Mouse (Mus musculus) limb, embryonic 10.5 days (tissue): ENCODE measurements at regions not wholly inside any gene's neighbourhood (a gene's known extent, or its start where the extent isn't known, plus 50 kb on each side); places are given as distances from the start of the nearest gene placed in this dataset.
"Not testable (repeated sequence)": the region's sequence is repeated elsewhere in the genome, so short reads cannot be mapped to it uniquely, and the experiment has no call there.

Source experiments
- DNase-seq: peaks from one replicate; pipeline ENCODE4 v3.0.0-alpha.2; 2017; ENCODE audit warnings: low spot score
- H3K27ac ChIP-seq: fragments of 300-500 bp; sonication (generic); 2 replicates; pipeline ENCODE4 v1.5.1; 2016; ENCODE audit warnings: mild to moderate bottlenecking
- H3K27me3 ChIP-seq: fragments of 300-500 bp; sonication (generic); 2 replicates; pipeline ENCODE4 v1.6.1; 2016; ENCODE audit warnings: low read depth, mild to moderate bottlenecking; ENCODE audit not compliant: poor library complexity, severe bottlenecking
- H3K36me3 ChIP-seq: fragments of 300-500 bp; sonication (generic); 2 replicates; pipeline ENCODE4 v1.6.1; 2016; ENCODE audit warnings: mild to moderate bottlenecking, moderate library complexity
- H3K4me1 ChIP-seq: fragments of 300-500 bp; sonication (generic); 2 replicates; pipeline ENCODE4 v1.6.1; 2016
- H3K4me3 ChIP-seq: fragments of 300-500 bp; sonication (generic); 2 replicates; pipeline ENCODE4 v1.5.1; 2016; ENCODE audit warnings: mild to moderate bottlenecking, moderate library complexity
- H3K9me3 ChIP-seq: fragments of 300-500 bp; sonication (generic); replicated peaks from 2 replicates; pipeline ENCODE4 v1.6.1; 2016; ENCODE audit warnings: mild to moderate bottlenecking
- WGBS: fragments of 180-500 bp; shearing (Covaris S2); methylation state at CpG from one replicate; pipeline ENCODE4 v1.1.7; 2016; 5-methylcytosine and 5-hydroxymethylcytosine counted together

DNA sequence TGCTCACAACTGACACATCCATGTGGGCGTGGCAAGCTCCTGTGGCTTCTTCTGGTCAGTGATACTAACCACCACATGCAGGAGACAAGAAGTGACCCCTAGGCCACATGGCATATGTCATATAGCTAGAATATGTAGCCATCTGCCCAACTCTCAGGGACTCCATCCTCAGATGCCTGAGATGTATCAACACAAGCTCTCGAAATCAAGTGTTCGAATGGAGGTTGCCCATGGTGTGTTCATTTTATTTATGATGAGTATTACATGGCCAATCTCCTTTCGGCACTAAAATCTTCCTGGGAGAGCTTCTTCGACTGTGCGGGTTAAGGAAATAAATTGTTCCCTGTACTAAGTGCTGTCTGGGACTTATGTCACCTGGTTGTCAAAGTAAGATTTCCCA is 138.8 kb upstream of the Rtl1 start:
- Histone ChIP-seq H3K36me3 (peaks cover 90% of the 10 kb centered on the region), H3K4me3 (no peak overlapping the region), H3K4me1 (no peaks in the 10 kb centered on the region), H3K9me3 (no peaks in the 10 kb centered on the region), H3K27ac (no peak overlapping the region), H3K27me3 (no peaks in the 10 kb centered on the region)
- no peak for DNase-seq
- 96% methylated on average over 6 of the region's 6 CpGs for WGBS

DNA sequence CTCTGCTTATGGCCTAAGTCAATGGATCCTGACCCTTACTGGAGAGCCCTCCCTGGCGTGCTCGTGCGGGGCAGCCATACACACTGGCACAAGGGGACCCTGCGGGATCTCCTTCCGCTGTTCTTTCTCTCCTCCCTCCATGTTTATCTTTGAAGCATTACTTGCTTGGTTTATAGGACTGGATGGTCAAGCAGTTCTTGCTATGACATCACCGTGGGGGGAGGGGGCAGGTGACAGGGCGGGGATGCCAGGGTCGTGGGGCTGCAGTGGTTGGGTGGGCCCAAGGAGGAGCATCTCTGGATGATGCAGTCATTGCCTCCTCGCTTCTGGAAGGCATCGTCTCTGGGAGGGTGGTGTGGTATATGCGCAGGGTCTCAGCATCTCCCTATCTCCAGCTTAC is 142.4 kb upstream of the Rtl1 start:
- Histone ChIP-seq H3K27me3 (no peaks in the 10 kb centered on the region), H3K27ac (no peak overlapping the region), H3K9me3 (no peaks in the 10 kb centered on the region), H3K4me3 (no peak overlapping the region), H3K36me3 (peaks cover 76% of the 10 kb centered on the region), H3K4me1 (peaks cover 15% of the 10 kb centered on the region)
- 91% methylated on average over 11 of the region's 11 CpGs for WGBS
- DNase-seq = no peak

DNA sequence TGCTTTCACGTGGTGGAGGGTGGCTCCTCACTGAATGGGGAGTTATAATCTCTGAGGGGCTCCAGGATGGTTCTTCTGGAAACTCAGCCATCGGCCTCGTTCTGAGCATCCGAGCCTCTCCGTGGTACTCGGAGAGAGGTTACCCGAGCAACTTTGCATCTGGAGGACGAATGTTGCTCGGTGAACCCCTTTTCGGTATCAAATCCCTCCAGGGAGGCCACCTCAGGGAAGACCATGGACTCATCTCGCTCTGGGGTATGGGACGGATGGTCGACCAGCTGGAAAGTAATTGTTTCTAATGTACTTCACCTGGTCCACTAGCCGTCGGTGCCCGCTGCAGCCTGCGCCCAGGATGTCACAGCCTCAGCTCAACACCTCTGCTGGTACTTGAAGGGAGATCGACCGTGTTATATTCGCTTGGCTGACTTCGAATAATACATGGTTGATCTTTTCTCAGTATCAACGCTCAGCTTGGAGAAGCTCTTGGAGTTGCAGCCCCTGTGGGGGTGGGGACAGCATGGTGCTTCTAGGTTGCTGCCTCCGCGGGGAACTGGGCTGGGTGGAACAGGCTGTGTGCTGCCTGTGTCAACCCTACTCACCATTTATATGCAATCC is 143.0 kb upstream of the Rtl1 start:
- Histone ChIP-seq H3K9me3 (no peaks in the 10 kb centered on the region), H3K27me3 (no peaks in the 10 kb centered on the region), H3K36me3 (peaks cover 76% of the 10 kb centered on the region), H3K4me3 (no peak overlapping the region), H3K4me1 (peaks cover 22% of the 10 kb centered on the region), H3K27ac (no peak overlapping the region)
- DNase-seq = no peak
- 94% methylated on average over 24 of the region's 24 CpGs for WGBS

DNA sequence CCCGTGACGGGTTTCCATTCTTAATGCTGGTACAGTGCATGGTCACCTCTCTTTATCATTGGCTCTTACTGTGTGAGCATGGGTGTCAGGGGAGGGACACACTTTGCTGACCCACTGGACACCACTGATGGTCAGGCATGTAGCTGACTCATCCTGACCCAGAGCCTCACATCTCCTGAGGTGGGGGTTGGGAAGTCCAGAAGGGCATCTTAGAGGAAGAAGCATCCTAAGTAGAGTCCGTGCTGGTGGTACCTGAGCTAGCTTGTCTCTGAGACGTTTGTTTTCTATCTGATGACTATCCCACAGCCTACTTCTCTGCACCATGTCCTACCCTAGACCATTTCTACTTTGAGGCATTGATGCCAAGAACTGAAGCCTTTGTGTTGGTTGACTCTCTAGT is 144.1 kb upstream of the Rtl1 start:
- no peaks in the 10 kb centered on the region for H3K9me3 ChIP-seq
- peaks cover 32% of the 10 kb centered on the region for H3K4me1 ChIP-seq
- no peaks in the 10 kb centered on the region for H3K27me3 ChIP-seq
- no peak overlapping the region for H3K4me3 ChIP-seq
- DNase-seq = no peak
- WGBS = 95% methylated on average over 4 of the region's 4 CpGs
- H3K27ac ChIP-seq = no peak overlapping the region
- peaks cover 70% of the 10 kb centered on the region for H3K36me3 ChIP-seq

DNA sequence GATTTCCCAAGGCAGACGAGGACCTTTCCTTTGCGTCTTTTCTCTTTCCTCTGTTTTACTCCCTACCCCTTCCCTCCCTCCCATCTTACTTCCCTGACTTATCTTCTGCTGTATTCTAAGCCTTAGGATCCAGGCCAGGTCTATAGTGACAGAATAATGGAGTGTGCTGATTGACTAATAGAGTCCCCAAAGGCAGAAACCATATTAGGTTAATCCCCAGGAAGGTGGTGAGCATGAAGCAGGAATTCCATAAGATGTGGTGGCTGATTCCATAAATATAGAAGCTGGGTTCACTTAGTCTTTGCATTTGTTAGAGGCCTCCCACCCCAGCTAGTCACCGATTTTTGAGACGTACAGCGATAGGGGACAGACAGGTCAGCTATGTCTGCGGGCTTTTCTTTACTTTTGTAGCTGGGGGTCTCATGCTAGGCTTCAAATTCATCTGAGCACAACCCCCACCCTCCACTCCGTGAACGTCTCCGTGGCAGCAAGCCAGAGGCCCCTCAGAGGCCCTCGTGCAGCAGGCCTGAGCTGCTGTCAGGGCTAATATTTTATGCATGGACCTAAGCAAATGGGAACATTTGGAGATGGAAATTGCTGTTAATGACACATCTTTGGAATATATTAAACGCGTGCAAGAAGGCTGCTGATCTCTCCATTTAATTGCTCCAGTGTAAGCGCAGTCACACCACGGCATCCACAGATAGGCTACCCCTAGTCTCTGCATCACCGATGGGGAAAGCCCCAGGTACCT is 145.8 kb upstream of the Rtl1 start:
- WGBS = 74% methylated on average over 15 of the region's 15 CpGs
- H3K4me3 ChIP-seq = no peak overlapping the region
- peaks cover 50% of the 10 kb centered on the region for H3K4me1 ChIP-seq
- no peak overlapping the region for H3K27ac ChIP-seq
- no peaks in the 10 kb centered on the region for H3K9me3 ChIP-seq
- no peaks in the 10 kb centered on the region for H3K27me3 ChIP-seq
- no peak for DNase-seq
- peaks cover 53% of the 10 kb centered on the region for H3K36me3 ChIP-seq

DNA sequence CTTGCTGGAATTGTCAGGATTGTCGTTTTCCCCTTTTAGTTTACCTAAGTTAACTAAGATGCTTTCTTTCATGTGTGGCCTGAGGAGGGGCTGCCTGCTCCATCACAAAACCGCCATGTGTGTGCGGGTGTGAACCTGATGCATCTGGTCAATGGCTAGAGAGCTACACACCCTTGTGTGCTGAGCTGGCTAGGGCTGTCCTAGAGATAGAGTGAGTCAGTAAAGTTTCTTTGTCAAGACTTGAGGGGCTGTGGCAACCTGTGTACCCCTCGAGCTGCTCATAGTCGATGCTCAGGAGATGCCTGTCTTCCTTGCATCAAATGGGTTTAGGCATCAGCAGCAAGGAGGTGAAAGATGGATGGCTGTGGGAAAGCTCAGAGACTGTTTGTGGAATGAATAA is 147.1 kb upstream of the Rtl1 start:
- WGBS = 56% methylated on average over 5 of the region's 5 CpGs
- no peak overlapping the region for H3K4me3 ChIP-seq

DNA sequence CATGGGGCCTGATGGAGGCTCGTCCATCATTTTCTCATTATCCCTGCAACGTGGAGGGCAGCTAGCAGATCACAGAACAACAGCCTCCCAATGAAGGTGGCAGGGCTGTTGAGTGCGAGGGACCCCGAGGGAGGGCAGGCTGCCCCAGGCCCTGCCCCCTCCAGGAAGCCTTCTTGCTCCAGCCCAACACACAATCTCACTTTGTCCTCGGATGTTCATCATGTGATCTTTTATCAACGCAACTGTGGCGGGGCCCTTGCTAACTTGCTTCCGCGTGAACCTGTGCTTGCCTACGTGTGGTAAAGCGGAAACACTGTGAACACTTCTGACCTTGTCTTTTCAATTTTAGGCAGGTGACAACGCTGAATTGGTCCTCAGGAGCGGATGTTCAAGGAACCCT is 147.6 kb upstream of the Rtl1 start:
- DNase-seq = peak; percentile 41
- WGBS = 63% methylated on average over 13 of the region's 13 CpGs
- Histone ChIP-seq H3K4me1 (peaks cover 50% of the 10 kb centered on the region), H3K36me3 (peaks cover 37% of the 10 kb centered on the region), H3K27me3 (peaks cover 7% of the 10 kb centered on the region; the same call in 1 of the 2 replicates), H3K27ac (peak overlapping the region; percentile 84; the same call in 1 of the 2 replicates), H3K4me3 (no peak overlapping the region), H3K9me3 (no peaks in the 10 kb centered on the region)

More for the DNA sequence above, 147.1 kb upstream of the Rtl1 start:
- peaks cover 43% of the 10 kb centered on the region for H3K36me3 ChIP-seq
- peaks cover 50% of the 10 kb centered on the region for H3K4me1 ChIP-seq
- 0 out of 2 replicates have a peak overlapping the region, but pooled peaks have one; percentile 84 for H3K27ac ChIP-seq
- DNase-seq = no peak
- H3K27me3 ChIP-seq = peaks cover 6% of the 10 kb centered on the region; the same call in 1 of the 2 replicates
- H3K9me3 ChIP-seq = no peaks in the 10 kb centered on the region

DNA sequence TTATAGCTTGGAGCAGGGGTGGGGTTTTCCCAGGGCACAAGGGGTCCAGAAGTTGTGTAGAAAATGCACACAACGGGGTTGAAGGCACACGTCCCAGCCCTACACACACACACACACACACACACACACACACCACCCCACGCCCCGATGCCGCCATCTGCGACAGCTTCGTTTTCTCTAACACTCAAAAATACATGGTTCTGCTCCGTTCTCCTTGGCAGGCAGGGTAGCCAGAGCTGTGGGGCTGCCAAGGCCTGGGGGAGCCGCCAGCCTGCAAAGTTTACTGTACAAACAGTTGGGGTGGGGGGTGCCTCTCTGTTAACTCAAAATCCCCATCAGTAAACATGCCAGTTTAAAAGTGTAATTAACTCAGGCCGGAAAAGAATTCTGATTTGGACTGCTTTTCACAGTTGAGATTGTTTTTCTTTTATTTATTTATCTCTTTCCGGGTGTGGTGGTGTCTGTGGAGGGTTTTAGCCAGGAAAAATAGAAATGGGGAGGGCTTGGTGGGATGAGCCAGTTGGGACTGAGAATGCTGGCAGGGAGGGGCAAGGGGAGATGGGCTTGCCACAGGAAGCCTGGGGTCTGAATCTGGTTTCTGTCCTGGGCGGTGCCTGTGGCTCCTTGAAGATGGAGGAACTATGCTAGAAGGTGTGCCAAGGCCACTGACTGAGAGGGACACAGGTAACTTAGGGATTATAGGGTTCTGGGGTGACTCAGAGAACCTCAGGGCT is 148.4 kb upstream of the Rtl1 start:
- Histone ChIP-seq H3K4me3 (no peak overlapping the region), H3K27ac (peak overlapping the region; percentile 84), H3K36me3 (peaks cover 30% of the 10 kb centered on the region), H3K27me3 (peaks cover 7% of the 10 kb centered on the region; the same call in 1 of the 2 replicates), H3K9me3 (no peaks in the 10 kb centered on the region), H3K4me1 (peaks cover 50% of the 10 kb centered on the region)
- WGBS = 80% methylated on average over 12 of the region's 12 CpGs
- no peak for DNase-seq

DNA sequence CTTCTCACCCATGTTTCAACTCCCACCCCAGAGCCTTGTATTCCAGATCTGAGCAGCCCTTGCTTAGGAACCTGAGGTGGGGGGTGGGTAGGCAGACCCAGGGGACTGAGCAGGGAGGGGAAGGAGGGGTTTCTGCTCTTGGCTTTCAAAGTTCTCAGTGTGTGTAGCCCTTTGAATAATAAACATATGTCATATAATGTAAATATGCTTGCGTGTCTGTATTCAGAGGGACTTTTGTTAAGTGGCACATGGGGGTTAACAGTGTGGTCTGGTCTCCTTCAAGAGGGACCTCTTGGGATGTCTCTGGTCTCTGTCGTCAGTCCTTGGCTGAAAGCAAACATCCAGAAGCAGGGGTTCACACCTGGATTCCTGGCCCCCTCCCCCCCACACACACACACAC is 149.1 kb upstream of the Rtl1 start:
- H3K27ac ChIP-seq = peak overlapping the region; percentile 84
- peak overlapping the region; percentile 40 for H3K4me3 ChIP-seq
- WGBS = 29% methylated on average over 2 of the region's 2 CpGs
- peaks cover 7% of the 10 kb centered on the region; the same call in 1 of the 2 replicates for H3K27me3 ChIP-seq
- H3K36me3 ChIP-seq = peaks cover 22% of the 10 kb centered on the region
- DNase-seq = no peak
- peaks cover 50% of the 10 kb centered on the region for H3K4me1 ChIP-seq
- no peaks in the 10 kb centered on the region for H3K9me3 ChIP-seq

DNA sequence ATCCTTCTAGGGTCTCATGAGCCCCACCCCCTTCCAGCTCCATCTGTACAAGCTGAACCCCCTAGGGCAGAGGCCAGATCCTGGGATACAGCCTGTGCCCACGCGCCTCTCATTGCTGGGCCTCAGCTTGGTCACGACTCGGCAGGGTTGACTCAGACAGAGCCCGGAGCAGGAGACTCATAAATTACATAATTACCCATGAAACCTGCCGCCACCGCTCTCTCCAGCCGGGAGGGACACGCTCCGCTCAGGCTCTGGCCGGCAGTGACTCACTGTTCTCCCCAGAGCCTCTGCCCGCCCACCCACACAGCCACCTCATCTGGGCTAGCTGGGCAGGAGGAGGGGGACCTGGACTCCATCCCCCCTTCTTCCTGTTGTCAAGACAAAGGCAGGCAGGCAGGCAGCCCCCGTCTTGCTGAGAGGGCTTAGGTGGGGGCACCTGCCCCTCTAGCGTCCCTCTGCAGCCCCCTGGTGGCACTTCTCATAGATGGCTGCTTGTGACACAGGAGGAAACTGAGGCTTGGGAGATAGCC is 149.6 kb upstream of the Rtl1 start:
- peak overlapping the region; percentile 84 for H3K27ac ChIP-seq
- peaks cover 7% of the 10 kb centered on the region; the same call in 1 of the 2 replicates for H3K27me3 ChIP-seq
- no peaks in the 10 kb centered on the region for H3K9me3 ChIP-seq
- H3K36me3 ChIP-seq = peaks cover 21% of the 10 kb centered on the region; the same call in 1 of the 2 replicates
- 1% methylated on average over 14 of the region's 14 CpGs for WGBS
- peak; percentile 84 for DNase-seq
- peaks cover 50% of the 10 kb centered on the region for H3K4me1 ChIP-seq
- H3K4me3 ChIP-seq = peak overlapping the region; percentile 40

DNA sequence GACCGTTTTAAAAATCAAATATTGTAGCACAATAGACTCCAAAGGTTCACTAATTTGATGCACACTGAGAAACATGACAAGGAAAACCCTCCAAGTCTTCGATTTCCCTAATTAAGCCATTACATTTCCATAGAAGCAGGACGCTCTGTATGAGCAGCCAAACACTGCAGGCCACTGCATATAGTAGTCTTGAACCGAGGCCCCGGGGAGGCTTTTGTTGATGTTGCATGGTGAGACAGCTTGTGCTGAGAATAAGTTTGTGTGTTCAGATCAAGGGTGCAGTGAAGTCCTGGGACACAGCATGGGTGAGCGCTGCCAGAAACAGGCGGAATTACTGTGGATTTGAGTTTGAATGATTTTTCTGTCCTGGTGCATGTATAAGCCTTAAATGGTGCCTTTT is 154.9 kb upstream of the Rtl1 start:
- 87% methylated on average over 7 of the region's 7 CpGs for WGBS
- Histone ChIP-seq H3K4me3 (no peak overlapping the region), H3K9me3 (no peaks in the 10 kb centered on the region), H3K36me3 (no peaks in the 10 kb centered on the region), H3K27ac (no peak overlapping the region), H3K4me1 (peaks cover 10% of the 10 kb centered on the region), H3K27me3 (peaks cover 7% of the 10 kb centered on the region; the same call in 1 of the 2 replicates)
- DNase-seq = no peak

DNA sequence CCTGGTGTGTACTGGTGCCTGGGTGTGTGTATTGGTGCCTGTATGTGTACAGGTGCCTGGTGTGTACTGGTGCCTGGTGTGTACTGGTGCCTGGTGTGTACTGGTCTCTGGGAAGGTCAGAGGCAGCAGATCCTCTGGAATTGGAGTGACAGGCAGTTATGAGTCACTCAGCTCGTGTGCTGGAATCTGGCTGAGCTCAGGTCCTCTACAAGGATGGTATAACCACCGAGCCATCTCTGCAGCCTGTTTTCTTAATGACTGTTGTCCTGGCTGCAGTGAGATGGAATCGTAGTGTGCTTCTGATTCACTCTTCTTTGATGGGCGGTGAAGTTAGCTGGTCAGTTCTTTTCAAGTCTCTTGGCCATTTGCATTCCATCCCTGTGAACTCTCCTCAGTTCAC is 164.2 kb upstream of the Rtl1 start:
- Histone ChIP-seq H3K4me3 (no peak overlapping the region), H3K36me3 (no peaks in the 10 kb centered on the region), H3K27me3 (no peaks in the 10 kb centered on the region), H3K9me3 (no peaks in the 10 kb centered on the region), H3K4me1 (no peaks in the 10 kb centered on the region), H3K27ac (no peak overlapping the region)
- DNase-seq = no peak
- WGBS = 76% methylated on average over 4 of the region's 4 CpGs

DNA sequence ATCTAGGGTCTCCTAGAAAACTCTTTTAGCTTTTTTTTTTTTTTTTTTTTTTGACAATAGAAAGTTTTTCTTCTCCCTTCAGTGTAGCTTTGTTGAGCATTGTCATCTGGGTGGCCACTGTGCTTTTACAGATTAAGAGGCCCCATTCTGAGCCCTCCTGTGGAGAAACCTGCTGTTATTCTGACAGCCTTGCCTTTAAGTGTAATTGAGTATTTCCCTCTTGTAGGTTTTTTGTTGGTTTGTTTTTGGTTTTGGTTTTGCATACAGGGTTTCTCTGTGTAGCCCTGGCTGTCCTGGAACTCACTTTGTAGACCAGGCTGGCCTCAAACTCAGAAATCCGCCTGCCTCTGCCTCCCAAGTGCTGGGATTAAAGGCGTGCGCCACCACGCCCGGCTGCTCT is 166.5 kb upstream of the Rtl1 start:
- H3K9me3 ChIP-seq, H3K27ac ChIP-seq, H3K36me3 ChIP-seq, H3K4me1 ChIP-seq, DNase-seq, H3K4me3 ChIP-seq, H3K27me3 ChIP-seq: not testable (repeated sequence)
- WGBS = 91% methylated on average over 5 of the region's 5 CpGs
